Mouse (Mus musculus) layer of hippocampus, adult 9-11 months (tissue): ENCODE data around the gene Pfn5.
"Not testable (repeated sequence)": the region's sequence is repeated elsewhere in the genome, so short reads cannot be mapped to it uniquely, and the experiment has no call there.

Experiments
- DNase-seq: peaks from one replicate; pipeline ENCODE4 v3.0.0; 2022

Pfn5 gene

DNA sequence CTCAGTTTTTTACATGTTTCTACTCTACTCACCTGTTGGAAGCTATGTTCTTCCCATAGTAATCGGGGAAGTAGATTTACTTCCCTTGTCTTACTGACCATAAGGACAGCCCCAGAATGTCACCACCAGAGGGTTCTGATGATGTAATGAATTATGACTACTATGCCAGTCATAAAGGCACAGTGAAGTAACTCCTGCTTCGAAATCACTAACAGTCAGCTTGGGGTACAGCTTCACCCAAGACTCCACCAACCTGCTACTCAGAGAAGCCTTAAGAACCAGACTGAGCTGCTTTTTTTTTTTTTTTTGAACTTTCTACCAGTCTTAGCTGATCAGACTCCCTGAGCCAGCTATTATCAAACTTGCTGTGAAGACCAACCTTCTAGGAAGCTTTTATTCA is at the start of gene Pfn5, which contains the start of gene Asb12:
TSS of gene Pfn5 (plus strand) at position 218 of the 400 bp plus-strand sequence.
TSS of gene Asb12 (minus strand) at position 101 of the 400 bp plus-strand sequence.
- DNase-seq: no peak

DNA sequence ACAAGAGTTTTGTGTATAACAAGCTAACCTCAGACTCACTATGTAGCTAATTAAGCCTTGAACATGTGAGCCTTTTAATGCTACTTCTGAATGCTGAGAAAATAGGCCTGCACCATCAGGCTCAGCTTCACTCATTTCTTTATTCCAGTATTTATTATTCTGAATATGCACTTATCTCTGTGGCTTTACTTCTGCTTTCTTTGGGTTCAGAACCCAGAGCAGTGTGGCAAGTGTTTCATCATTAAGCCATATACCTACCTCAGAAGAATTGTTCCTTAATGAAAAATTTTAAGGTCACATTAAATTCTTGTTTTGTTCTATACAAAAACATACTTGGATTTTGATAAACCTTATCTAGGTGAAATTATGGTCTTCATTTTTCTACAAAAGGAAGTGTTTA is 34.0 kb upstream of the Pfn5 start:
- DNase-seq: no peak

GRCm38 (mm10) chrX:95525166-95525565 is 32.7 kb upstream of the Pfn5 start:
- DNase-seq: no peak

DNA sequence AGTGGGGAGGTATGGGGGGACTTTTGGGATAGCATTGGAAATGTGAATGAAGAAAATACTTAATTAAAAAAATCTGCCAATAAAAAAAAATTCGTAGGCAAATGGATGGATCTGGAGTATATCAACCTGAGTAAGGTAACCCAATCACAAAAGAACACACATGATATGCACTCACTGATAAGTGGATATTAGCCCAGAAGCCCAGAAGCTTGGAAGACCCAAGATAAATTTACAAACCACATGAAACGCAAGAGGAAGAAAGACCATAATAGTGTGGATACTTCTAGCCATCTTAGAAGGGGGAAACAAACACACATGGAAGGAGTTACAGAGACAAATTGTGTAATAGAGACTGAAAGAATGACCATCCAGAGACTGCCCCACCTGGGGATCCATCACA is 22.4 kb upstream of the Pfn5 start:
- DNase-seq: not testable (repeated sequence)

GRCm38 (mm10) chrX:95554321-95554720 is 3.6 kb upstream of the Pfn5 start:
- no peak for DNase-seq

DNA sequence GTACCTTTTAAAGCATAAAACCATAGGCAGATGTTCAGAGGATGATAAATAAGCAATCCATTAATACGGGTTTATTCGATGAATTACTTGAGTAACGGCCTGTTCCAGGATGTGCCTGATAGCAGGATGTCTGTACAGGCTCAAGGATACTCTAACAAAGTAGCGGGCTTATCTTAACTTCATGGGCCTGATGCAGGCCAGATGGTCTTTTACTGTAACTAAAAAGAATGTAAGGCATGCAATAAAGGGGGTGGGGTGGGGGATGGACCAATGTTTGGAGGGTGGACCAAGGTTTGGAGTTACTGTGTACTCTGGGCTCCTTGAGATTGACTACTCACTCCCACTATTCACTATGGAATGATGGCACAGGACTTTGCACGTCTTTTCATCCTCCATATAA is 42.7 kb downstream of the Pfn5 start:
- no peak for DNase-seq
